In genomic region chr12:25125239-25125776, GRCm38 (mm10) we compare ENCODE assay signal across 17 mouse cellular contexts. TPM values are rescaled to one million over a fixed set of nuclear protein-coding genes. Genes with fewer than 3 reads are reported as not detected.
DNase-seq lines count a peak whose midpoint lies in the region; ATAC-seq lines count a peak whose summit lies in the region.
"Had no signal": no experiment of that assay in that cellular context is flagged by ENCODE, and none has a peak within 500 bp of the region (broad histone marks: within the 10 kb centered on the region; RNA-seq: fewer than 3 reads in every experiment).

No protein-coding gene starts in this region.

- peak; percentile 53 for DNase-seq in hindbrain, embryonic 11.5 days (ENCODE audit: low spot score)
- peak; percentile 41 for DNase-seq in forebrain, embryonic 14.5 days (ENCODE audit: low spot score)
- DNase-seq in midbrain, embryonic 10.5 days (ENCODE audit: low spot score) = peak; percentile 56
- DNase-seq in adrenal gland, postnatal 10 days = no peak
- no peak for DNase-seq in left cerebral cortex, adult 9 months (ENCODE audit: low spot score in 2 of 2)
- DNase-seq in kidney, adult 11 months = no peak
- DNase-seq: adrenal gland, postnatal 25 days; B cell, adult 2 months; cerebellum, adult 11 months; gastrocnemius, postnatal 10 days; kidney, adult 2 months; liver; lung, postnatal 14 days; right cerebral cortex, postnatal 25 days had no signal

- H3K4me2 ChIP-seq in hindbrain, embryonic 11.5 days (replicated peaks; ENCODE audit: low read depth, low read length) = peak overlapping the region; percentile 22; the same call in 1 of the 2 replicates
- no peak overlapping the region for H3K4me2 ChIP-seq in hindbrain, embryonic 16.5 days (ENCODE audit: low read length)
- H3K4me2 ChIP-seq in forebrain, embryonic 14.5 days (ENCODE audit: low read length) = peak overlapping the region; percentile 21; the same call in 1 of the 2 replicates
- H3K4me2 ChIP-seq: stomach, embryonic 15.5 days had no signal

- H3K4me3 ChIP-seq in hindbrain, embryonic 11.5 days (ENCODE audit: low read depth, low read length) = no peak overlapping the region
- no peak overlapping the region for H3K4me3 ChIP-seq in hindbrain, embryonic 16.5 days (ENCODE audit: low read length)
- H3K4me3 ChIP-seq in forebrain, embryonic 14.5 days (ENCODE audit: low read depth, low read length) = no peak overlapping the region
- H3K4me3 ChIP-seq in midbrain, embryonic 10.5 days = peak overlapping the region; percentile 42
- H3K4me3 ChIP-seq: stomach, embryonic 15.5 days had no signal

- ATAC-seq in hindbrain, embryonic 11.5 days (ENCODE audit: low FRiP score) = 0 out of 2 replicates have a peak, but pooled peaks have one; percentile 8
- no peak for ATAC-seq in hindbrain, embryonic 16.5 days
- ATAC-seq in forebrain, embryonic 14.5 days = peak; percentile 27; the same call in 1 of the 2 replicates
- ATAC-seq in activated CD4-positive, CD25-positive, alpha-beta regulatory T cell, adult 4 months = no peak

- peaks cover 9% of the 10 kb centered on the region for H3K4me1 ChIP-seq in hindbrain, embryonic 11.5 days (replicated peaks; ENCODE audit: control insufficient read depth, insufficient read depth, low read length)
- H3K4me1 ChIP-seq in hindbrain, embryonic 16.5 days (ENCODE audit: control insufficient read depth, insufficient read depth, low read depth, low read length) = no peaks in the 10 kb centered on the region; the same call in 1 of the 2 replicates
- H3K4me1 ChIP-seq in forebrain, embryonic 14.5 days (ENCODE audit: control insufficient read depth, insufficient read depth, low read length) = peaks cover 19% of the 10 kb centered on the region
- peaks cover 92% of the 10 kb centered on the region for H3K4me1 ChIP-seq in midbrain, embryonic 10.5 days

- H3K27ac ChIP-seq in hindbrain, embryonic 11.5 days (ENCODE audit: low read depth, low read length) = peak overlapping the region; percentile 76
- H3K27ac ChIP-seq in hindbrain, embryonic 16.5 days (ENCODE audit: low read depth, low read length) = no peak overlapping the region
- H3K27ac ChIP-seq in forebrain, embryonic 14.5 days (ENCODE audit: low read depth, low read length) = peak overlapping the region; percentile 72; the same call in 1 of the 2 replicates
- H3K27ac ChIP-seq in midbrain, embryonic 10.5 days (replicated peaks) = peak overlapping the region; percentile 93
- H3K27ac ChIP-seq: stomach, embryonic 15.5 days had no signal

- 13% methylated on average over 16 of the region's 16 CpGs for WGBS in hindbrain, embryonic 11.5 days
- WGBS in hindbrain, embryonic 16.5 days = 14% methylated on average over 16 of the region's 16 CpGs
- WGBS in forebrain, embryonic 14.5 days = 6% methylated on average over 16 of the region's 16 CpGs
- 4% methylated on average over 16 of the region's 16 CpGs for WGBS in midbrain, embryonic 10.5 days

- no peaks in the 10 kb centered on the region for H3K27me3 ChIP-seq in hindbrain, embryonic 11.5 days (ENCODE audit: control insufficient read depth, insufficient read depth, low read length)
- H3K27me3 ChIP-seq in hindbrain, embryonic 16.5 days (replicated peaks; ENCODE audit: control insufficient read depth, insufficient read depth, low read length) = peaks cover 2% of the 10 kb centered on the region; the same call in 1 of the 2 replicates
- H3K27me3 ChIP-seq in forebrain, embryonic 14.5 days (replicated peaks; ENCODE audit: control insufficient read depth, insufficient read depth, low read length) = no peaks in the 10 kb centered on the region
- 0 out of 2 replicates have a peak, but pooled peaks cover 12% of the 10 kb centered on the region for H3K27me3 ChIP-seq in midbrain, embryonic 10.5 days (ENCODE audit: low read depth, poor library complexity, severe bottlenecking)
- H3K27me3 ChIP-seq: stomach, embryonic 15.5 days had no signal

- peak overlapping the region; percentile 45 for H3K9ac ChIP-seq in hindbrain, embryonic 11.5 days (ENCODE audit: low read depth, low read length)
- H3K9ac ChIP-seq in hindbrain, embryonic 16.5 days (ENCODE audit: low read depth, low read length) = no peak overlapping the region
- no peak overlapping the region for H3K9ac ChIP-seq in forebrain, embryonic 14.5 days (ENCODE audit: low read length)
- H3K9ac ChIP-seq: stomach, embryonic 15.5 days had no signal

- no peaks in the 10 kb centered on the region for H3K36me3 ChIP-seq in hindbrain, embryonic 11.5 days (ENCODE audit: control insufficient read depth, insufficient read depth, low read length)
- H3K36me3 ChIP-seq in hindbrain, embryonic 16.5 days (ENCODE audit: control insufficient read depth, insufficient read depth, low read length) = no peaks in the 10 kb centered on the region
- H3K36me3 ChIP-seq in forebrain, embryonic 14.5 days (ENCODE audit: control insufficient read depth, insufficient read depth, low read length) = no peaks in the 10 kb centered on the region
- no peaks in the 10 kb centered on the region for H3K36me3 ChIP-seq in midbrain, embryonic 10.5 days
- H3K36me3 ChIP-seq: stomach, embryonic 15.5 days had no signal

- H3K9me3 ChIP-seq in hindbrain, embryonic 11.5 days (ENCODE audit: control insufficient read depth, low read length) = no peaks in the 10 kb centered on the region
- no peaks in the 10 kb centered on the region for H3K9me3 ChIP-seq in hindbrain, embryonic 16.5 days (ENCODE audit: control insufficient read depth, low read length)
- H3K9me3 ChIP-seq in forebrain, embryonic 14.5 days (replicated peaks; ENCODE audit: control insufficient read depth, low read length) = 0 out of 2 replicates have a peak, but pooled peaks cover 2% of the 10 kb centered on the region
- no peaks in the 10 kb centered on the region; the same call in 1 of the 2 replicates for H3K9me3 ChIP-seq in midbrain, embryonic 10.5 days (replicated peaks)
- H3K9me3 ChIP-seq: stomach, embryonic 15.5 days had no signal

RNA-seq across cellular contexts. Expression of gene Id2, which starts 28.4 kb away (rescaled TPM):
- polyA plus RNA-seq in hindbrain, embryonic 11.5 days (2014; fragmentation: Nextera tagmentation; extraction: Ambion mirVana) = 394 and 397 TPM in 2 replicates
- 291 and 379 TPM in 2 replicates for polyA plus RNA-seq in hindbrain, embryonic 16.5 days (2015; fragmentation: Nextera tagmentation; extraction: Ambion mirVana)
- 538 and 542 TPM in 2 replicates for polyA plus RNA-seq in forebrain, embryonic 14.5 days (2014; fragmentation: Nextera tagmentation; extraction: Ambion mirVana)
- 303 and 332 TPM in 2 replicates for polyA plus RNA-seq in midbrain, embryonic 10.5 days (2016; fragmentation: Nextera tagmentation; extraction: Ambion mirVana)
- polyA plus RNA-seq in activated CD4-positive, CD25-positive, alpha-beta regulatory T cell, adult 4 months (2017; shearing (Covaris generic)) = 100 to 1,000 TPM; 302 to 334 TPM
- 100 to 1,000 TPM; 295 to 323 TPM for total RNA-seq in adrenal gland, postnatal 10 days (2021)

Comparison
In these comparisons a context has a peak if more than half of its experiments do, and no peak if none do; other contexts are left out.
1. ATAC-seq: peak in hindbrain, embryonic 11.5 days (single experiment) and forebrain, embryonic 14.5 days (single experiment); none in hindbrain, embryonic 16.5 days (single experiment) and activated CD4-positive, CD25-positive, alpha-beta regulatory T cell, adult 4 months (single experiment).
2. DNase-seq: peak in hindbrain, embryonic 11.5 days (single experiment), forebrain, embryonic 14.5 days (single experiment) and midbrain, embryonic 10.5 days (single experiment); none in adrenal gland, postnatal 10 days (single experiment), left cerebral cortex, adult 9 months (0 of 2) and kidney, adult 11 months (single experiment).